Mouse (Mus musculus) liver, embryonic 12.5 days (tissue): Measurements from ENCODE around the gene Rtl6. TPM values are rescaled to one million over a fixed set of nuclear protein-coding genes. Genes with fewer than 3 reads are reported as not detected.

Experiments used
- ATAC-seq: fragments of 200-750 bp; cut with Nextera tagmentation; 2 replicates; pipeline ENCODE4 v1.8.0; 2017; ENCODE audit warnings: moderate number of reproducible peaks, mild to moderate bottlenecking, moderate library complexity
- H3K27ac ChIP-seq: fragments of 300-500 bp; sonication (generic); 2 replicates; pipeline ENCODE4 v1.5.1; 2016; ENCODE audit warnings: mild to moderate bottlenecking
- H3K27me3 ChIP-seq: fragments of 300-500 bp; sonication (generic); replicated peaks from 2 replicates; pipeline ENCODE4 v1.6.1; 2016; ENCODE audit warnings: mild to moderate bottlenecking, moderate library complexity
- H3K36me3 ChIP-seq: fragments of 300-500 bp; sonication (generic); 2 replicates; pipeline ENCODE4 v1.6.1; 2016; ENCODE audit warnings: mild to moderate bottlenecking, moderate library complexity
- H3K4me1 ChIP-seq: fragments of 300-500 bp; sonication (generic); 2 replicates; pipeline ENCODE4 v1.6.1; 2016
- H3K4me2 ChIP-seq: fragments of 300-500 bp; sonication (generic); 2 replicates; pipeline ENCODE4 v1.6.1; 2016; ENCODE audit warnings: mild to moderate bottlenecking, moderate library complexity
- H3K4me3 ChIP-seq: fragments of 300-500 bp; sonication (generic); 2 replicates; pipeline ENCODE4 v1.5.1; 2016; ENCODE audit warnings: mild to moderate bottlenecking, moderate library complexity
- H3K9ac ChIP-seq: fragments of 300-500 bp; sonication (generic); 2 replicates; pipeline ENCODE4 v1.6.1; 2016; ENCODE audit warnings: mild to moderate bottlenecking, moderate library complexity
- H3K9me3 ChIP-seq: fragments of 300-500 bp; sonication (generic); replicated peaks from 2 replicates; pipeline ENCODE4 v1.6.1; 2016; ENCODE audit warnings: mild to moderate bottlenecking, moderate library complexity
- WGBS: fragments of 180-500 bp; shearing (Covaris S2); methylation state at CpG from one replicate; pipeline ENCODE4 v1.1.7; 2016; ENCODE audit not compliant: insufficient replicate concordance; 5-methylcytosine and 5-hydroxymethylcytosine counted together
- polyA plus RNA-seq: library from polyadenylated mRNA; unstranded; fragments of >200 nt; fragmentation: Nextera tagmentation; extraction: Ambion mirVana; gene quantifications from 2 replicates; pipeline ENCODE4 v1.2.1, GENCODE M21; 2016

Gene Rtl6
- 2.1 and 2.6 TPM in 2 replicates for polyA plus RNA-seq

- peak within 1 kb of the TSS; percentile 83 for H3K4me2 ChIP-seq
- H3K27me3 ChIP-seq: peaks cover 8% of the 10 kb centered on the region; the same call in 1 of the 2 replicates
- WGBS: 9% methylated on average over 59 of the region's 59 CpGs
- ATAC-seq: peak; percentile 68
- no peak within 1 kb of the TSS for H3K27ac ChIP-seq
- peak within 1 kb of the TSS; percentile 57 for H3K9ac ChIP-seq
- no peaks in the 10 kb centered on the region for H3K9me3 ChIP-seq
- peaks cover 9% of the 10 kb centered on the region for H3K4me1 ChIP-seq
- H3K4me3 ChIP-seq: peak within 1 kb of the TSS; percentile 66
- H3K36me3 ChIP-seq: 0 out of 2 replicates have a peak, but pooled peaks cover 5% of the 10 kb centered on the region
These were observed at the start of gene Rtl6 for GRCm38 (mm10) chr15:84557189-84557921. TSS of gene Rtl6 (minus strand) at chr15:84557823.

- Histone ChIP-seq H3K27me3 (no peaks in the 10 kb centered on the region), H3K9me3 (no peaks in the 10 kb centered on the region), H3K9ac (no peak overlapping the region), H3K27ac (no peak overlapping the region), H3K4me2 (no peak overlapping the region), H3K4me3 (no peak overlapping the region), H3K4me1 (no peaks in the 10 kb centered on the region), H3K36me3 (no peaks in the 10 kb centered on the region)
- no peak for ATAC-seq
- WGBS: 76% methylated on average over 8 of the region's 8 CpGs
These were observed 45.8 kb upstream of the Rtl6 start for GRCm38 (mm10) chr15:84603267-84603963.

GRCm38 (mm10) chr15:84600977-84601595, 43.5 kb upstream of the Rtl6 start:
- Histone ChIP-seq H3K4me1 (no peaks in the 10 kb centered on the region), H3K27ac (no peak overlapping the region), H3K4me2 (no peak overlapping the region), H3K9me3 (no peaks in the 10 kb centered on the region), H3K4me3 (no peak overlapping the region), H3K36me3 (no peaks in the 10 kb centered on the region), H3K9ac (no peak overlapping the region), H3K27me3 (no peaks in the 10 kb centered on the region)
- no peak for ATAC-seq
- 45% methylated on average over 9 of the region's 9 CpGs for WGBS

- H3K27me3 ChIP-seq: no peaks in the 10 kb centered on the region
- H3K4me3 ChIP-seq: no peak overlapping the region
- H3K4me2 ChIP-seq: no peak overlapping the region
- no peak overlapping the region for H3K27ac ChIP-seq
- H3K9ac ChIP-seq: no peak overlapping the region
- ATAC-seq: no peak
- H3K9me3 ChIP-seq: no peaks in the 10 kb centered on the region
- WGBS: 71% methylated on average over 2 of the region's 2 CpGs
- no peaks in the 10 kb centered on the region for H3K36me3 ChIP-seq
- H3K4me1 ChIP-seq: 0 out of 2 replicates have a peak, but pooled peaks cover 10% of the 10 kb centered on the region
These were observed 41.3 kb upstream of the Rtl6 start for GRCm38 (mm10) chr15:84598911-84599310.

- Histone ChIP-seq H3K27me3 (no peaks in the 10 kb centered on the region), H3K9ac (no peak overlapping the region), H3K9me3 (no peaks in the 10 kb centered on the region), H3K27ac (no peak overlapping the region), H3K36me3 (no peaks in the 10 kb centered on the region), H3K4me3 (no peak overlapping the region), H3K4me2 (no peak overlapping the region), H3K4me1 (peaks cover 19% of the 10 kb centered on the region)
- ATAC-seq: no peak
- 65% methylated on average over 1 of the region's 1 CpGs for WGBS
These were observed 40.2 kb upstream of the Rtl6 start for GRCm38 (mm10) chr15:84597816-84598215.

GRCm38 (mm10) chr15:84597021-84597420, 39.4 kb upstream of the Rtl6 start:
- Histone ChIP-seq H3K9ac (no peak overlapping the region), H3K36me3 (no peaks in the 10 kb centered on the region), H3K27me3 (no peaks in the 10 kb centered on the region), H3K4me3 (no peak overlapping the region), H3K4me1 (peaks cover 27% of the 10 kb centered on the region), H3K4me2 (no peak overlapping the region), H3K27ac (no peak overlapping the region), H3K9me3 (no peaks in the 10 kb centered on the region)
- no peak for ATAC-seq

- Histone ChIP-seq H3K9me3 (no peaks in the 10 kb centered on the region), H3K9ac (no peak overlapping the region), H3K4me1 (peaks cover 31% of the 10 kb centered on the region), H3K4me2 (no peak overlapping the region), H3K27me3 (no peaks in the 10 kb centered on the region), H3K27ac (no peak overlapping the region), H3K4me3 (no peak overlapping the region), H3K36me3 (no peaks in the 10 kb centered on the region)
- no peak for ATAC-seq
- WGBS: 60% methylated on average over 9 of the region's 9 CpGs
These were observed 37.8 kb upstream of the Rtl6 start for GRCm38 (mm10) chr15:84595241-84595945.

GRCm38 (mm10) chr15:84593514-84593913, 35.9 kb upstream of the Rtl6 start:
- Histone ChIP-seq H3K27ac (no peak overlapping the region), H3K4me3 (no peak overlapping the region), H3K4me1 (peaks cover 31% of the 10 kb centered on the region), H3K27me3 (no peaks in the 10 kb centered on the region), H3K4me2 (no peak overlapping the region), H3K9me3 (no peaks in the 10 kb centered on the region), H3K9ac (no peak overlapping the region), H3K36me3 (no peaks in the 10 kb centered on the region)
- ATAC-seq: no peak
- 51% methylated on average over 9 of the region's 9 CpGs for WGBS

- Histone ChIP-seq H3K9ac (no peak overlapping the region), H3K9me3 (no peaks in the 10 kb centered on the region), H3K27me3 (no peaks in the 10 kb centered on the region), H3K4me3 (no peak overlapping the region), H3K27ac (no peak overlapping the region), H3K36me3 (no peaks in the 10 kb centered on the region), H3K4me2 (no peak overlapping the region), H3K4me1 (peaks cover 33% of the 10 kb centered on the region)
- WGBS: 58% methylated on average over 5 of the region's 5 CpGs
- 0 out of 2 replicates have a peak, but pooled peaks have one; percentile 35 for ATAC-seq
These were observed 34.6 kb upstream of the Rtl6 start for GRCm38 (mm10) chr15:84592240-84592639.

- Histone ChIP-seq H3K4me3 (no peak overlapping the region), H3K4me2 (no peak overlapping the region), H3K9me3 (no peaks in the 10 kb centered on the region), H3K27ac (no peak overlapping the region), H3K36me3 (no peaks in the 10 kb centered on the region), H3K27me3 (no peaks in the 10 kb centered on the region), H3K9ac (no peak overlapping the region), H3K4me1 (peaks cover 33% of the 10 kb centered on the region)
- no peak for ATAC-seq
- WGBS: 50% methylated on average over 13 of the region's 13 CpGs
These were observed 34.0 kb upstream of the Rtl6 start for GRCm38 (mm10) chr15:84591573-84592139.

- no peaks in the 10 kb centered on the region for H3K9me3 ChIP-seq
- H3K4me3 ChIP-seq: no peak overlapping the region
- H3K4me1 ChIP-seq: peaks cover 20% of the 10 kb centered on the region
- 53% methylated on average over 4 of the region's 4 CpGs for WGBS
- H3K4me2 ChIP-seq: no peak overlapping the region
- ATAC-seq: no peak
- no peaks in the 10 kb centered on the region for H3K27me3 ChIP-seq
- H3K36me3 ChIP-seq: no peaks in the 10 kb centered on the region
- no peak overlapping the region for H3K27ac ChIP-seq
- no peak overlapping the region for H3K9ac ChIP-seq
These were observed 30.8 kb upstream of the Rtl6 start for GRCm38 (mm10) chr15:84588371-84588821.
